Mouse (Mus musculus): ENCODE measurements around the gene Fgfr1op.
A peak's percentile ranks its signal among the peaks of the same experiment; 100 is the strongest.
"Not testable (repeated sequence)": the region's sequence is repeated elsewhere in the genome, so short reads cannot be mapped to it uniquely, and the experiment has no call there.

Gene Fgfr1op

DNA sequence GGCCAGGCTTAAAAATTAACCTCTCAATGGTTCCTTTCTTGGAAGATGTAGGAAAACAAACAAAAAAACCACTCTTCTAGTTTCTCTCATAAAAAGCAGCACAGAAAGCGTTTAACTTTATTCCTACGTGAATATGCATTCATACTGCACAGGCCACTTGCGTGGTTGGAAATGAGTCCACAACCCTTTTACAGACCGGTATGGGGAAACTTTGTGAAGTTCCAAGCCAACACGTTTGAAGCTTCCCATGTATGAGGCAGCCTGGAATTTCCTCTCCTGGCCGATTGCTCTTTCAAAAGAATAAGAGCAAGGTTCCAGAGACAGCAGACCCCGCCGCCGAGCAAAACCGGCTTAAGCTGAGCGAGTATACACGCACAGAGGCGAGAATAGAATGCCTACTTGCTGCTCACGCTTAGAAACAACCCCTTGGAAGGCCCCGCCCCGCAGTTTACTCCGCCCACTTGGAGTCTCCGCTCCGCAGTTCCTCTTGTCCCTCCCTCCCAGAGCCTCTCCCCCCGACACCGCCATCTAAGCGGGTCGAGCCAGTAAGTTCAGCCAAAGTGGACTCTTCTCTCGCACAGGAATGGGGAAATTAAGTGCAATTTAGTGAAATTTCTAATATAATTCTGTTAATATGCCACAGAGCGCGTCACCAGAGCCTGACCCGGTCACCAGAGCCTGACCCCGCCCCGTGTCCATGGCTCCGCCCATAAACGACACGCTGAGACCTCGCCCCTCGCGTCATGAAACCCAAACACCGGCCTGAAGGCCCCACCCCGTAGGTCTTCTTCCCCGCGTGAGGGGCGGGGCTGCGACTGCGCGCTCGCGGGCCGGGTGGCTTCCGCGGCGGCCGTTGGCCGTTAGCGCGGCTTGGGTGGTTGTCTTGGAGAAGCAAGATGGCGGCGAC lies at the start of gene Fgfr1op:
Fgfr1op (plus strand) TSS at position 801 of the 907 bp plus-strand sequence.
- ATAC-seq (ENCODE audit: insufficient number of reproducible peaks, low FRiP score, low TSS enrichment) = peak; percentile 94

DNA sequence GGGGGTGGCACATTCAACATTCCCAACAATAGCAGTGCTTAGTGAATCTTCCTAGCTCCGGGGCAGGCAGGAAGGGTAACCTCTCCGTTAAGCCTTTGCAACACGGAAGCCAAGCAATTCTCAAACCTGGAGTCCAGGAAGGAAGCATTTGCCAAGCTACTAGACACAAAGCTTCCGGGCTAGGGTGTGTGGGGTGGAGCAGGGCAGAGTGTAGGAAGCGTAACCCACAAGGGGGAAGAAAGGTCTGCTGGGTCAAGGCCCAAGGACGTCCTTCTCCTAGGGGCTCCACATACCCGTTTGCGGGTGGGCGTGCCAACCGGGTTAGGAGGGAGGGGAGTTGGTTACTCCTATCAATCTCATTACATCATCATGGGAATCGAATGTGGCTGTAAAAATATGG lies 48.9 kb upstream of the Fgfr1op start:
- ATAC-seq (ENCODE audit: insufficient number of reproducible peaks, low FRiP score, low TSS enrichment) = not testable (repeated sequence)

DNA sequence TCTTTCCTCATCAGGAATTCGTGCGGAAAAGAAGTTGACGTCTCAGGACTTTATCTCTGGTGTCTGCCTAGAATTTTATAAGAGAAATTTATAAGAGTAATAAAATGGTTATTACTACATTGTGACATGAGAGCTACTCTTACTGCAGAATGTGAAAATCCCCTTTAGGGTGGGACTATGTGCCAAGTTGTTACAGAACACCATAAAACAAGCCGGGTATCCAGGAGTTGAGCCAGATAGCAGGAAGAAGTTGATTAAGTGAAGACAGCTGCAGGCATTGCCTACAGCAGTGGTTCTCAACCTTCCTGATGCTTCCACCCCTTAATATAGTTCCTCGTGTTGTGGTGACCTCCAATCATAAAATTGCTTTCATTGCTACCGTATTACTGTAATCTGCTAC lies 48.4 kb upstream of the Fgfr1op start:
- ATAC-seq (ENCODE audit: insufficient number of reproducible peaks, low FRiP score, low TSS enrichment) = not testable (repeated sequence)

DNA sequence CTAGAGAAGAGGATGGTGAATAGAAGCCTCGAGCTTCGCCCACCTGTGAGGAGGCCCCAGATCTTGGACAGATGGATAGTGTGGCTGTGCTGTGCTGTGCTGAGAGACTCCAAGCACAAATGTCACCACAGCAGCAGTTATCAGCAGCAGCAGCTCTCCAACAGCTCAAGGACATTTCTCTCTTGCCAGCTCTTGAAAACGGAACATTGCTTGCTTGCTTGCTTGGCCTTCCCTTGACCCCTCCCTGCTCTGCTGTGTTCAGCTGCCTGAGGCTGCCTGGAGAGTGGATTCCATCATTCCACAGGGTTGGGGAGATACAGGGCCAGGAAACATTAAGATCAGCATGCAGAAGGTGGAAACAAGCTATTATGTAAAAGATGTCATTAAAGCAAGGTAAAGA lies 42.3 kb upstream of the Fgfr1op start:
- ATAC-seq (ENCODE audit: insufficient number of reproducible peaks, low FRiP score, low TSS enrichment) = not testable (repeated sequence)

DNA sequence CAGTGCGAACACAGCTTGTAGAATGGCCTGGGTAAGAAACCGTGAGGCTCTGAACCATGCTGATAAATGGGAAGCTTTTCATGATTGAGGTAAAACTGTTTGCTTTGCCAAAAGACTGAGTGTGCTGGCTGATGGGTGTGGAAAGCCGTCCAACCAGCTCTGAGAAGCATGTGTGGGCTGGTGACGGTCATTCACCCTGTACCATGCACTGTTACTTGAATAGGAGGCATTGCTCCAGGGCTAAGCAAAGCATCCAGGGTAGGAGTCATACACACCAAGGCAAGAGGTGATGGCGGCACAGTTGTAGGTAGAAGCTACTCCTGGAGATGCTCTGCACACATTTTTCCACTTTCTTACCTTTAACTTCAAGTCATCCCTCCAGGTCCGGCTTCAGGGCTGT lies 40.7 kb upstream of the Fgfr1op start:
- peak; percentile 41; the same call in 1 of the 2 replicates for ATAC-seq (ENCODE audit: insufficient number of reproducible peaks, low FRiP score, low TSS enrichment)

DNA sequence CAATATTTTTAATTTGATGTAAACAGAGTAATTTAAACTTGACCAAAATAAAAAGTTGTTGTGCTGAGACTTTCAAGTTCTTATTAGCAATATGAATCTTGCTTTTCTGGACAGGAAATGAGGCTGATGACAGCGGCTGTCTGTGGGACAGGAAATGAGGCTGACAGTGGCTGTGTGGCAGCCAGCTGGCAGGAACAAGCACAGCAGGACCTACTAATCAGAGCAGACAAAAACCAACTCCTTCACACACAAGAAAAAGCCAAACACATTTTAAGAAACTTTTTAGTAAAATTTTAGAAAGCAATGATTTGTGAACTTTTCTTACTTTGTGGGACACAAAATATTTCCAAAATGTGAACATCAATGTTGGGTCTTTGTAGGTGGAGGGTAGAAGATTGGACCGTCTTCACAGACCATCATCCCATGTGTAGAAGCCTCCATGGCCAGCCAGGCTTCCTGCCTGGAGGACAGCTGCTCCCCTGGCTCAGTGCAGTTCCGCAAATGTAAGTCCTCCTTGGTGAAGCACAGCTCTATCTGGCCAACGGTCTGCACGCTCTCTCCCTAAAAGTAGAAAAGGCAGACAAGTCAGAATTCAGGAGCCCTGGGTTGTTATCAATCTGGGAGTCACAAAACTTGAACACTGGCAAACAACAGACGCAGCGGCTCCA lies 36.8 kb upstream of the Fgfr1op start:
- ATAC-seq (ENCODE audit: insufficient number of reproducible peaks, low FRiP score, low TSS enrichment) = peak; percentile 89

DNA sequence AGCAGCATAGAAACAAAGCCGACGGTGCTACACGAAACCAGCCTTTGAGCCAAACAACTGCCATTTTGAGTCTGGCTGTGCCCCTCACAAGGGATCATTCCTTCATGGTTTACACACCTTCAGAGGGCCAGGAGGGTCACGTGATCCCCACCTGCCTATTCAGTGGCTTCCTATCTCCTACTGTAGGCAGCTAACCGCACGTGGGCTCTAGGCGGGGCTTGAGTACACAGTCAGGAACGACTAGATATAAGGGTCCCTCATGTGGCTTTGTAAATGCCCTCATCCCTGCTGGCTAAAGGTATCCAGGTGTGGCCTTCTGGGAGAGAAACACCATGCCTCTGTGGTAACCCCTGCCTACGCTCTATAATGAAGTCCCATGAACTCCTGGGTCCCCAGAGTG lies 35.7 kb upstream of the Fgfr1op start:
- ATAC-seq (ENCODE audit: insufficient number of reproducible peaks, low FRiP score, low TSS enrichment) = not testable (repeated sequence)

DNA sequence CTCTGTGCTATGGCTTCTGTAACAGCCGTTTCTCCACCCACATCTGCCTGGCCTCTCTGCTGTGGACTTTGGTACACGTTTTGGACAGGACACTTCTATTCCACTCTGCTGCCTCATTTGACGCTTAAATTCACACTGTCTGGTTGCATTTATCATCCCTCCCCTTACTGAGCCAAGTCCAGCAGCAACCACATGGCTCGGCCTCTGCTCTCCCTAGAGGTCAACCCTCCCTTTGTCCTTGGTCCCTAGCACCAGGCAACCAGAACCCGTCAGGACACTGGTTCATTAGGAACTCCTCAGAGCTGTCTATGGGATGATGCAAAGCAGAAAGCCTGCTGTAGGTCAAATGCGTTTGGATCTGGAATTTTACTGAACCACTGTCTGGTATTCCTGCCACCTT lies 34.5 kb upstream of the Fgfr1op start:
- ATAC-seq (ENCODE audit: insufficient number of reproducible peaks, low FRiP score, low TSS enrichment) = peak; percentile 39; the same call in 1 of the 2 replicates

DNA sequence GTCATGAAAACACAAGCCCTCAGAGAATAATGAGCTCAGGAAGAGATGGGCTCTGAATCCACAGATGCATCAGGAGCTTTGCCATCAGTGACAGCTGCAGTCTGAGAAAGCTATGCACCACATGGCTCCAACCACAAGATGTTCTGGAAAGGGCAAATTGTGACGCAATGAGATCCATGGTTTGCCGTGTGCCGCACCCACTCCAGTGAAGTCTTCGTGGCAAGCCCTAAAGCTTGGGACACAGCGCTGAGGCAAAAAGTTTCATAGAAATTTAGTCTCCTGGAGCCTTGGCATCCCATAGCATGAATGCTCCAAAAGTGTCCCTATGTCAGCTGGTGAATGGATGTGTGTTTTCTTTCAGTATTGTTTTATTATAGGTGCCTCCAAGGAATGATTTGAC lies 27.2 kb upstream of the Fgfr1op start:
- ATAC-seq (ENCODE audit: insufficient number of reproducible peaks, low FRiP score, low TSS enrichment) = not testable (repeated sequence)

DNA sequence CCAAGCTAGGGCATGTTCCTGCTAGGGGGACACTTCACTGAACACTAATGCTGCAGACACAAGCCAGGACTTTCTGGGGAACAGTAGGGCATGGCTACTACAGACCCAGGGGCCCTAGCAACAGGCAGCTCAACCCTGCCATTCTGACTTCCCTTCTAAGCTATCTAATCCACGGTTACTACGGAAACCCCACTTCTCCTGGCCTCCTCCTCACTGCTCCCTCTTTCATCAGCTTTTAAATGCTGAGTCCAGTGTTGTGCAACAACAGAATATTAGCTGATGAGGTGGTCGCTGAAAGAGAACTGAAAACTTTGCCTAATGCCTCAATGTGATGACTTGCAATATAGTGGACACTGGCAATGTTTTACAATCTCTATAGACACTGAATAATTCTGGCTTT lies 25.1 kb upstream of the Fgfr1op start:
- not testable (repeated sequence) for ATAC-seq (ENCODE audit: insufficient number of reproducible peaks, low FRiP score, low TSS enrichment)

DNA sequence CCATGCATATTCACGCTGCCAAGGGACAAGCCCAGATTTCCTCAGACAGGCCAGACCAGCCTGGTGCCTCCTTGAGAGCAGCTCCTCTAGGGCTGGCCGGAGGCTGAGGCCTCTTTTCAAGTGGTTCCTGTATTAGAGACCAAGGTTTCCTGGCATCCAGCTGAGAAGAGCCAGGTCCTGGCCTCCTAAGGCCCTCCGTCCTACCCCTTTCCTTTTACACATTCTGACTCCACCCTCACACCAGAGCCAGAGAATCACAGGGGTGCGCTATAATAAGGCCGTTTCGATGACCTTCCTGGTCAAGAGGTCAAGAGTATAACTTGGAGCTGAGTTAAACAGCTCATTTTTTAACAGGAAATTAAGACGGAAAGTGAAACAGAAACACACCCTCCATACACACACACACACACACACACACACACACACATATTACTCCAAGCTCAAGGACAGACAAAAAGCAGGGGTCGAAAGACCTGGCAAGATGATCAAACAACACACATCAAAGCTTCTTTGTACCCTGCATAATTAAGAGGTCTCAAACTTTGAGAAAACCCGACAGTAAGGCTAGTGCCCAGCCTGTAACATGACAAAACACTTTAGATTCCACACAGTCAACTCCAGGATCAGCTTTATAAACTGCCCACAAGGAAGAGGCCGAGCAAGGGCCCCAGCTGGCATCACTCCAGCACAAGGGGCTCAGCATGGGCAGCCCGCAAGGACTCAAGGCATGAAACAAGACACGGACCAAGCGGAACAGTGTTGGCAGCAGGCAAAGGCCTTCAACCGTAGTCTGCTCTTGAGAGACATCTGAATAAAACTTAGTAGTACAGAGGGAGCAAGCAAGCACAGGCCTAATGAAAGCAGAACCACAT lies 21.3 kb upstream of the Fgfr1op start:
- ATAC-seq (ENCODE audit: insufficient number of reproducible peaks, low FRiP score, low TSS enrichment) = not testable (repeated sequence)

DNA sequence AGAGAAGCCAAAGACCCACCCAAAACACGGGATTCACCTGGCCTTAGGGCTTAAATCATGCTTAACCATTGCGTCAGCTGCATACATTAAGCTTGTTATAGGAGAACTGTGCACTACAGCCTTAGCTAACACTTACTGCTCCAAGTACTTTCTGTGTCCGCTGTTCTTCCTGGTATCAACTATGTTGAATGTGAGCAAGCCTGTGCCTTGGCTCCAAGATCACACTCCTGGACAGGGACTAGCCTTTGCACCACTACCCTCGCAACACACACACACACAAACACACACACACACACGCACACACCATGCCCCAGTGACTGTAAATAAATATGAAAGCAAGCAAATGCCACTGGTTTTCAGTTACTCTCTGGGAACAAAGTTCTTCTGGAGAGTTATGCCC lies 18.4 kb upstream of the Fgfr1op start:
- not testable (repeated sequence) for ATAC-seq (ENCODE audit: insufficient number of reproducible peaks, low FRiP score, low TSS enrichment)

DNA sequence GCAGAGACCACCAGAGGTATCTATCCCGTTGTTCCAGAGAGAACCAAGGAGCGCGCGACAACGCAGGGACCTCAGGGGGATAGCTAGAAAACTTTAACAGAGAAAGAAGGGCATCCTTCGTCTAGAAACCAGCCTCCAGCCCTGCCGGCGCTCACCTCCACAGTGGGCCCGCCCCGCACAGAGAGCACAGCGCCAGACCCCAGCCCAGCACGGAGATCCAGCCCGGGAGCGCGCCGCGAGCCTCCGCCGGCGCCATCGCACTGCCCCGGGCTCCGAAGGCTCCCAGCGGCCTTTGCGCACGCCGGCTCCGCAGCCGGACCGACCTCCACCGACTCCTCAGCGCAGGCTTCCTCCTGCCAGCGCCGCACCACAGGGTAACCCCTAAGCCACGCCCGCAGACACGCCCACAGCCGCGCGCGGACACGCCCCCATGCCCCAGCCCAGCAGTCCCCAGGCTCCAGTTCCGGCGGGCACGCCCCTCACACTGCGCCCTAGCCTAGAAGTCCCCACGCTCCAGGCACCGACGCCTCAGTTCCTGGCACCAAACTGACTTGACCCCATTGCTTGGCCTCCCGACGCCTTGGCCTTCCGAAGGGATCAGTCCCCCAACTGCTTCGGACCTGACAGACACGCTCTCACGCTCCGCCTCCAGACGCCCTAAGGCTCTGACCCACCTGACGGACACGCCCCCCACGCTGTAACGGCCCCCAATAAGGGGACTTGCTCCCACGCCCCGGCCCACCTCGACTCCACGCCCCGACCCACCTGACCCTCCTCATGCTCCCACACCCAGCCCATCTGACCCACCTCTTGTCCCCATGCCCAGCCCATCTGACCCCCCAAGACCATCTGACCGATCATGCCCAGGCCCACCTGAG lies 17.6 kb upstream of the Fgfr1op start, which contains the start of the genes Gm49673 and Rnaset2a:
Gm49673 (minus strand) TSS at position 350 of the 878 bp plus-strand sequence.
Rnaset2a (minus strand) TSS at position 659 of the 878 bp plus-strand sequence.
- ATAC-seq (ENCODE audit: insufficient number of reproducible peaks, low FRiP score, low TSS enrichment) = peak; percentile 85

DNA sequence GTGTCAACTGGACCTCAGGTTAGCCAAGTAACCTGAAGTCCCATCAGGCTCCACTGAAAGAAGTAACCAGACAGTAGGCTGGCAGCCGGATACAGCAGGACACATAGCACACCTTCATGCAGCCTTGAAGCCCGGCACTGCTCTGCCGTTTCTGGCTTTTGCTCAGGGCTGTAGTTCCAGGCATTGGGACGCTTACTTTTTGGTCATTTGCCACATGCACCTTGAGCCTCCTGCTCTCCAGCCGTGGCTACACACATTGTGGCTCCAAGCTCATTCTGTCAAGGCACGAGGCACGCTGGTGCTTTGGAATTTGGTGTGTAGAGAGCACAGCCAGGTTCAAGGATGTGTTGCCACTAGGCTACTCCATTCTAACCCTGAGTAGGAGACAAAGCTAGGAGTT lies 10.3 kb upstream of the Fgfr1op start:
- not testable (repeated sequence) for ATAC-seq (ENCODE audit: insufficient number of reproducible peaks, low FRiP score, low TSS enrichment)

DNA sequence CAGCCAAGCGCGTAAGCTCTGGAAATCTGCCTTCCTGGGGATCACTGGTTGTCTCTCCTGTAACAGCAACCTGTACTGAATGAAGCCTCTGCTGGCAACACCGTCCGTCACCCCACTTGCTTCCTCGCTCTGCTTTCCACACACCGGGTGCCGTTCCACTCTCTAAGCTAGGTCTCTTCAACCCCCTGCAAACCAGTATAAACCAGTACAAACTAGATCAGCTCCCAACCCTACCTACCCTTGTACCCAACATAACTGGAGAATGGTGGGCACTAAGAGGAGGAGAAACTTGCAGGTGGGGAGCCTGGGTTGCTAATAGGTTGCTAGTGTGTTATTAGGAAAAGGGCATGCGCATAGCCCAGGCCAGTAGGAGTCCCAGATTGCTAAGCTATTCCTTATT lies 9.3 kb upstream of the Fgfr1op start:
- not testable (repeated sequence) for ATAC-seq (ENCODE audit: insufficient number of reproducible peaks, low FRiP score, low TSS enrichment)

DNA sequence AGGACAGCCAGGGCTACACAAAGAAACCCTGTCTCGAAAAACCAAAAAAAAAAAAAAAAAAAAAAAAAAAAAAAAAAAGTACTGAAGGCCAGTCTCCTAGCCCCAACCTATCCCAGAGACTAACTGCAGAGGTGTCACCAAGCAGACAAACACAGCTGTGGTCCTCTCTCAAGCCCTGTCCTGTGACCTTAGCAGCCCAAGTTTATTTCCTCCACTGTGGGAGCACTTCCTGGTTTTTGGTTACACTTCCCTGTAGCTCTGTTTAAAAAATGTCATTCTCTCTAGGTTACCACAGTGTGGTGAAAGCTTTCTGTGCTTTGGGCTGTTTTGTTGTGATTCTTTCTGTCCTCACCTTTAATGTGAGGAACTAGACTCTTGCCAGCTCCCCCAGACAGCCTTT lies 6.7 kb upstream of the Fgfr1op start:
- ATAC-seq (ENCODE audit: insufficient number of reproducible peaks, low FRiP score, low TSS enrichment) = not testable (repeated sequence)

DNA sequence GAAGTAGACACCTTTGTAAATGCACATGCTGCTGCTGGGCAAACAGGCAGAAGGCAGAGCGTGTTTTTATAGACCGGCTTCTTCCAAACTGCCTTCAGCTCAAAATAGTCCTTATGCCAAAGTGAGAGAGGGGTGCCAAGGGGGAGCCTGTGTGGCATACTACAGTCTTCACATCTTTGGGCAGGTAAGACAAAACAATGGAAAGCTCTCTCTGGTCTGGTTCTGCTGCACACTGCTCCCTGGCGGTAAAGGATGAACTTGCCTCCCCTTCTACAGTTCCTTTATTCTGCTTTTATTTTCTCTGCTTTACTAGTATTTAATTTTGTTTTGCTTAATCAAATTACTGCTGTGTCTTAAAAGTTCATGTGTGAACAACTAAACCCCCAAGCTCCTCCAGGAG lies 4.3 kb upstream of the Fgfr1op start:
- ATAC-seq (ENCODE audit: insufficient number of reproducible peaks, low FRiP score, low TSS enrichment) = not testable (repeated sequence)

DNA sequence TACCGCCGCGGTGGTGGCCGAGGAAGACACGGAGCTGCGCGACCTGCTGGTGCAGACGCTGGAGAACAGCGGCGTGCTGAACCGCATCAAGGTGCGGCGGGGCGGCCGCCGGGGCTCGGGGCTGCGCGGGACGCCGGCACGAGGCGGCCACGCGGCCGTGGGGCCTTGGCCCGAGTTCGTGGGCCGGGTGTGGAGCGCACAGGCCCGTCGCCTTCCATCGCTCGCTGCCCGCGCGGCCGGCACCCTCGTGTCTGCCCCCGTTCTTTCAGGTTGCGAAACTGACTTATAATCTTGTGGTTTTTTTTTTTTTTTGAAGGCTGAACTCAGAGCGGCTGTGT lies 276 bp downstream of the Fgfr1op start:
- ATAC-seq (ENCODE audit: insufficient number of reproducible peaks, low FRiP score, low TSS enrichment) = peak; percentile 58; the same call in 1 of the 2 replicates

DNA sequence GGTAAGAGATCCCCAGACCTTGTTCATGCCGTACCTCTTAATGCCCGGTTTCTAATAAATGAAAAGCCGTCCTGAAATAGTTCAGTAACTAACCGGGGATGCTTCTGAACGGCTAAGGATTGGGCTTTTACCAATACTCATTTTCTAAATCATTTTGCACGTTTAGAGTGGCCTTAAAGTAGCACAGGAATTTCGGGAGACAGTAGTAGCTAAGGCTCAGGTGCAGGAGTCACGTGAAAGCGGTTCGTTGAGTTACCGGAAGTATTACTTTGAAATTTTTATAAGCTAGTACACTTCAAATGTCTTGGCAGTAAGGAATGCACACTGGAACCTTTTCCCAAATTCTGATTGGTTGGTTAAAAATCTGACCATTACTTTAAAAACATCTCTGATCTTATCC lies 676 bp downstream of the Fgfr1op start:
- ATAC-seq (ENCODE audit: insufficient number of reproducible peaks, low FRiP score, low TSS enrichment) = not testable (repeated sequence)
